Mouse (Mus musculus) kidney, embryonic 14.5 days (tissue): ENCODE data around the gene Olfr1418. TPM values are rescaled to one million over a fixed set of nuclear protein-coding genes. Genes with fewer than 3 reads are reported as not detected.
"Not testable (repeated sequence)": the region's sequence is repeated elsewhere in the genome, so short reads cannot be mapped to it uniquely, and the experiment has no call there.

Source experiments
- ATAC-seq: fragments of 200-750 bp; cut with Nextera tagmentation; 2 replicates; pipeline ENCODE4 v1.8.0; 2017; ENCODE audit warnings: moderate number of reproducible peaks, mild to moderate bottlenecking, moderate TSS enrichment, moderate library complexity; ENCODE audit not compliant: low FRiP score, low TSS enrichment
- H3K27ac ChIP-seq: fragments of 300-500 bp; sonication (generic); 2 replicates; pipeline ENCODE4 v1.5.1; 2014; ENCODE audit warnings: low read depth, mild to moderate bottlenecking, low read length, moderate library complexity, mixed read lengths
- H3K27me3 ChIP-seq: fragments of 300-500 bp; sonication (generic); 2 replicates; pipeline ENCODE4 v1.6.1; 2014; ENCODE audit warnings: mild to moderate bottlenecking, low read length; ENCODE audit not compliant: control insufficient read depth, insufficient read depth
- H3K36me3 ChIP-seq: fragments of 300-500 bp; sonication (generic); 2 replicates; pipeline ENCODE4 v1.6.1; 2014; ENCODE audit warnings: low read length, mixed read lengths; ENCODE audit not compliant: control insufficient read depth, insufficient read depth
- H3K4me1 ChIP-seq: fragments of 300-500 bp; sonication (generic); 2 replicates; pipeline ENCODE4 v1.6.1; 2014; ENCODE audit warnings: low read length, mixed read lengths; ENCODE audit not compliant: control insufficient read depth, insufficient read depth
- H3K4me2 ChIP-seq: fragments of 300-500 bp; sonication (generic); replicated peaks from 2 replicates; pipeline ENCODE4 v1.6.1; 2014; ENCODE audit warnings: low read depth, mild to moderate bottlenecking, low read length
- H3K4me3 ChIP-seq: fragments of 300-500 bp; sonication (generic); 2 replicates; pipeline ENCODE4 v1.5.1; 2014; ENCODE audit warnings: mild to moderate bottlenecking, low read length
- H3K9ac ChIP-seq: fragments of 300-500 bp; sonication (generic); 2 replicates; pipeline ENCODE4 v1.6.1; 2014; ENCODE audit warnings: low read depth, mild to moderate bottlenecking, low read length, moderate library complexity
- H3K9me3 ChIP-seq: fragments of 300-500 bp; sonication (generic); 2 replicates; pipeline ENCODE4 v1.6.1; 2016; ENCODE audit warnings: low read length; ENCODE audit not compliant: control insufficient read depth
- WGBS: fragments of 180-500 bp; shearing (Covaris S2); extraction: QIAGEN DNeasy Blood & Tissue Kit; methylation state at CpG from one replicate; pipeline ENCODE4 v1.1.7; 2014; 5-methylcytosine and 5-hydroxymethylcytosine counted together
- polyA plus RNA-seq: library from polyadenylated mRNA; unstranded; fragments of >200 nt; fragmentation: Nextera tagmentation; extraction: Ambion mirVana; gene quantifications from 2 replicates; pipeline ENCODE4 v1.2.1, GENCODE M21; 2014

Gene Olfr1418
- not detected in 2 replicates for polyA plus RNA-seq

DNA sequence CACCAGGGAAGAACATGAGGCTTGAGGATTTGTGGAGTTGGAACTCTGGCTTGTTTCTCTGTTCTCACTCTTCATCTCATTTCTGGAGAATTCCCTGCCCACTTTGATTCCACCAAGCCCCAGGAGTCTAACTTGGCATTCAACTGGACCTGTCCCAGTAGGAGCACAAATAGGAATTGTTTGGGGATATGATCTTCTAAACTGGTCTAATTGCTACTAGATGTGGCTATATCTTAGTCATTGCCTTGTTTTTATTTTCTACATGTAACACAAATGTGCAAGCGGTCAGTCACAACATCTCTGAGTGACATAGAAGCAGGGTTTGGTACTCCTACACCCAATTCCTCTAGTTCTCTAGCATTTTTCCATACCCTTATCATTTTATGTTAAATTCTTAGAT lies at the start of gene Olfr1418:
Olfr1418 (minus strand) TSS at position 101 of the 400 bp plus-strand sequence.
- no peak for ATAC-seq
- Histone ChIP-seq H3K27me3 (no peaks in the 10 kb centered on the region), H3K4me1 (no peaks in the 10 kb centered on the region), H3K36me3 (no peaks in the 10 kb centered on the region), H3K4me2 (no peak within 1 kb of the TSS), H3K4me3 (no peak within 1 kb of the TSS), H3K9me3 (no peaks in the 10 kb centered on the region), H3K9ac (no peak within 1 kb of the TSS), H3K27ac (no peak within 1 kb of the TSS)
- 77% methylated on average over 1 of the region's 1 CpGs for WGBS

DNA sequence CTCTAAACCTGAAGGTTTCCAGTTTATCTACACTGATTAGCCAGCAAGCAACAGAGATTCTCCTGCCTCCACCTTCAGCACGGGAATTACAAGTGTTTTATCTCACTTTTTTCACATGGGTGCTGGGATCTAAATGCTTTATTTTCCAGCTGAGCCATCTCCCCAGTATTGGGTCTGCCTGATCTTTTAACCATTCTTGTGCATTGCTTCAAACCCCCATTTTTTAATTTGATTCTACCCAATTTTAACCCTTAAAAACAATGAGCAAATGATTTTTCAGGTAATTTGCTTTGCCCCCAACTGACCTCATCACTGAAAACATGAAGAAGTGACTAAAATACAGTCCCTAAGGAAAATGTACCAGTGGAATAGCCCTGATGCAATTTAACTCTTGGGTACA lies 25.4 kb upstream of the Olfr1418 start, which contains the start of gene Olfr1420:
Olfr1420 (plus strand) TSS at position 301 of the 400 bp plus-strand sequence.
- no peak for ATAC-seq
- Histone ChIP-seq H3K9me3 (no peaks in the 10 kb centered on the region), H3K4me1 (no peaks in the 10 kb centered on the region), H3K9ac (no peak within 1 kb of the TSS), H3K27me3 (no peaks in the 10 kb centered on the region), H3K36me3 (no peaks in the 10 kb centered on the region), H3K27ac (no peak within 1 kb of the TSS), H3K4me2 (no peak within 1 kb of the TSS), H3K4me3 (no peak within 1 kb of the TSS)
- 40% methylated on average over 1 of the region's 1 CpGs for WGBS

DNA sequence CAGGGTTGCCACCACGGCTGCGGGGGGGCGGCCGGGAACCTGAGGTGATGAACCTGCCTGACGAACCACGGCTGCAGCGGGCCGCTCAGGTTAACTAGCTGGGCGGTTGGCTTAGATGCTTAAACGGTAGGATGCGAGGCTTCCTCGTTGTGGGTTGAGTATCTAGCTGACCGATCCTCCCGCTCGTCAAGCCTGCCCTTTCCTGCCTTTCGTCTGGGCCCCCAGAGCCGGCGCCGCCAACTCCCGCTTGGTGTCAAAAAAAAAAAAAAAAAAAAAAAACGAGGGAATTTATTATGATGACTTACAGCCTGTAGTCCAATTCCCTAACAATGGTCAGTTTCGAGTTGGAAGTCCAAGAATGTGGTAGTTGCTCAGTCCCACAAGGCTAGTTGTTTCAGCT lies 17.5 kb upstream of the Olfr1418 start:
- not testable (repeated sequence) for H3K9me3 ChIP-seq, H3K27me3 ChIP-seq, ATAC-seq, H3K27ac ChIP-seq, H3K4me3 ChIP-seq, H3K4me1 ChIP-seq, H3K36me3 ChIP-seq, H3K4me2 ChIP-seq, H3K9ac ChIP-seq
- 56% methylated on average over 21 of the region's 22 CpGs for WGBS

DNA sequence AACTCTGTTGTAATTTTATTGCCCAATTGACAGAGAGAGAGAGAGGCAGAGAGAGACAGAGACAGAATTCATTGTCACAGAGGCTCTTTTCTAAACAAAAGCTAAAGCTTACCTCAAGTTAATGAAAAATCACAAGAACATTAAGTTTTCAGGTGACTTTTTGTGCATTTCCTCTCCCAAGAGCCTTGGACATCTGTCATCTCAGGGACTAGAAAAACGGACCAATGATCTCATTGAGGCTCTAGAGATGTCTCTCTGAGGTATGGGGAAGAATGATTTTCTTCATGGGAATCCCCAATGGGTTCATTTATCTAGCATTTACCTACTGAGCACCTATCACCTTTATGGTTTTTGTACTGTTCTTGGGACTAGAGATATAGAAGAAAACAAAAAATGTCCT lies 14.1 kb upstream of the Olfr1418 start, which contains the start of gene Olfr1419:
Olfr1419 (minus strand) TSS at position 101 of the 400 bp plus-strand sequence.
- no peaks in the 10 kb centered on the region for H3K9me3 ChIP-seq
- no peak for ATAC-seq

DNA sequence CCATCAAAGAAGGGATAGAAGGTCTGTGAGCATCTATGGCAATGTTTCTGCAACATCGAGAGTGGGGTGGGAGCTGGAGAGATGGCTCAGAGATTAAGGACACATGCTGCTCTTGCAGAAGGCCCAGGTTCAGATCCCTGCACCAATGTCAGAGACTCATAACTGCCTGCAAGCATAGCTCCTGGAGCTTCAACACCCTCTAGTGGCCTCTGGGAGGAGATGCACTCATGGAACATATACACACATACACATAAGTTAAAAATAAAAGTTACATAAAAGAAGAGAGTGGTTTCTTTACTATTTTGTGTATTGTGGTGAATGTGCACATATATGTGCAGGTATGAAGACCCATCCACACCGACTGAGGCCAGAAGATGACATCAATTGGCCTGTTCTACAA lies 7.0 kb upstream of the Olfr1418 start:
- H3K9ac ChIP-seq: no peak overlapping the region
- H3K4me2 ChIP-seq: no peak overlapping the region
- peaks cover 3% of the 10 kb centered on the region; the same call in 1 of the 2 replicates for H3K9me3 ChIP-seq
- 84% methylated on average over 2 of the region's 2 CpGs for WGBS
- H3K4me3 ChIP-seq: no peak overlapping the region
- no peaks in the 10 kb centered on the region for H3K27me3 ChIP-seq
- no peak for ATAC-seq
- H3K4me1 ChIP-seq: no peaks in the 10 kb centered on the region
- no peaks in the 10 kb centered on the region for H3K36me3 ChIP-seq
- no peak overlapping the region for H3K27ac ChIP-seq

More for the DNA sequence above, 14.1 kb upstream of the Olfr1418 start, which contains the start of gene Olfr1419:
- Histone ChIP-seq H3K9ac (no peak within 1 kb of the TSS), H3K4me2 (no peak within 1 kb of the TSS), H3K27me3 (no peaks in the 10 kb centered on the region), H3K4me1 (no peaks in the 10 kb centered on the region), H3K4me3 (no peak within 1 kb of the TSS), H3K36me3 (no peaks in the 10 kb centered on the region), H3K27ac (no peak within 1 kb of the TSS)
- WGBS: 55% methylated on average over 1 of the region's 1 CpGs

DNA sequence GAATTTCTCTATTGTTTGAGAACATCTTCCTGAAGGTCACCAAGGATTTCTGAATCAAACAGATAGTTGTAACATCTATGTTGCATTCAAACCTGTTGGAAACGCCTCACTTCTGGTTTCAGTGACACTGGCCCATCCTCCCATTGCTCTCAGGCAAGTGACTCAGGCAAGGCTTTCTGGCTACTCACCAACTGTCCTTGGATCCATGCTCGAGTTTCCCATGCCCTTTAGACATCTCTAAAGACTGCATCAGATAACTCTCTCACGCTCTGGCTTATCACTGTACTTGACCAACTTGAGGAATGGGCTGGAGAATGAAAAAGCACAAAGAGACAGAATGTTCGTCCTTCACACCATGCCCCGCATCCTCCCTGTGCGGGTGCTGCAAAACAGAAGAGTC lies 4.4 kb downstream of the Olfr1418 start:
- Histone ChIP-seq H3K36me3 (no peaks in the 10 kb centered on the region), H3K9me3 (no peaks in the 10 kb centered on the region), H3K27ac (no peak overlapping the region), H3K27me3 (no peaks in the 10 kb centered on the region), H3K4me3 (no peak overlapping the region), H3K4me1 (no peaks in the 10 kb centered on the region), H3K4me2 (no peak overlapping the region), H3K9ac (no peak overlapping the region)
- 80% methylated on average over 6 of the region's 6 CpGs for WGBS
- no peak for ATAC-seq

DNA sequence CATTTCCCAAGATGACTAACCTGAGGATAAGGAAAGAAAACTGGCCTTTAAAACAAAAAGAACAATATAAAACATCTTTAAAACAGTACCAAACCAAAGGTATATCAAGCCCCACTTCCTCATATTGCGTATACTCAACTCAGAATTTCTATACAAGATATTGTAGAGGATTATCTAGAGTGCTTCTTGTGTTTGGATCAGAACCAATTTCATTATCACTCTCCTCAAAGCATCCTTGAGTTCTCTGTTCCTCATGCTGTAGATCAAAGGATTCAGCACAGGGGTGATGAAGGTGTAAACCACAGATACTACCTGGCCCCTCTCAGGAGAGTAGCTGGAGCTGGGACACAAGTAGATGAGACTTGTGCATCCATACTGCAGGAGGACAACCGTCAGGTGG lies 6.0 kb downstream of the Olfr1418 start:
- Histone ChIP-seq H3K36me3 (no peaks in the 10 kb centered on the region), H3K4me3 (no peak overlapping the region), H3K4me2 (no peak overlapping the region), H3K4me1 (no peaks in the 10 kb centered on the region), H3K27ac (no peak overlapping the region), H3K9me3 (no peaks in the 10 kb centered on the region), H3K27me3 (no peaks in the 10 kb centered on the region), H3K9ac (no peak overlapping the region)
- 89% methylated on average over 2 of the region's 2 CpGs for WGBS
- ATAC-seq: no peak

DNA sequence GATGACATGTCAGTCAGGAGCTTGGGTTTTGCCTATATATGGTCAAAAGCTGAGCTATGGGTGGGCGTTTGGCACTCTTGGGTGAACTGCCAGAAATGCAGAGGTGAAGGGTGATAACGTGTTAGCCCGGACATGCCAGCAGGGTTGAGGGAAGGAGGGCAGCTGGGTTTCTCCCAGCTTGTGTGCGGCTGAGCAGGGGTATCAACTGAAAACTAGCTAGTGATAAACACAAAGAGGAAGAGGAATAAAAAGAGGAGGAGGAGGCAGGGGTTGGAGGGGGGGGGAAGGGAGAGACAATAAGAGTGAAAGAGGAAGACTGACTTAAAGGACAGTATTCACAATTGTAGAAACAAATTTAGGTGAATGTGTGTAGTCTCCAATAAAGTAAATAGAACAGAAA lies 8.2 kb downstream of the Olfr1418 start:
- no peaks in the 10 kb centered on the region for H3K36me3 ChIP-seq
- H3K27ac ChIP-seq: no peak overlapping the region
- H3K9me3 ChIP-seq: no peaks in the 10 kb centered on the region
- ATAC-seq: no peak
- no peak overlapping the region for H3K4me2 ChIP-seq
- H3K27me3 ChIP-seq: no peaks in the 10 kb centered on the region
- no peak overlapping the region for H3K9ac ChIP-seq
- WGBS: 66% methylated on average over 4 of the region's 4 CpGs
- no peak overlapping the region for H3K4me3 ChIP-seq
- H3K4me1 ChIP-seq: no peaks in the 10 kb centered on the region

DNA sequence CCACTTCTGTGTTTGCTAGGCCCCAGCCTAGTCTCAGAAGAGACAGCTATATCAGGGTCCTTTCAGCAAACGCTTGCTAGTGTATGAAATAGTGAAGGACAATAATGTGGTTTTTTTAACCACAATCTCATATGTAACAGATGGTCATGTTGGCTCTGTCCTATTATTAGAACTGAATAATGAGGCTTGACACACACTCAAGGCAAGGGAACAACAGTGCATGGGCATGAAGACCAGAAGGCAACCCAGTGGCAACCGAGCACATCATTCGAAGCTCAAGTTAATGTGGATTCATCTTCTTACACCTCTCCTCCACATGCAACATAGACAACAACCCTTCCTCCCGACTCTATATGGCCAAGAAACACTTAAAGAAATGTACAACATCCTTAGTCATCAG lies 14.5 kb downstream of the Olfr1418 start:
- Histone ChIP-seq H3K27ac (no peak overlapping the region), H3K4me3 (no peak overlapping the region), H3K4me1 (no peaks in the 10 kb centered on the region), H3K27me3 (no peaks in the 10 kb centered on the region), H3K36me3 (no peaks in the 10 kb centered on the region), H3K9me3 (no peaks in the 10 kb centered on the region), H3K4me2 (no peak overlapping the region), H3K9ac (no peak overlapping the region)
- 85% methylated on average over 4 of the region's 4 CpGs for WGBS
- ATAC-seq: no peak
